Mouse (Mus musculus) lung, adult 2 months (tissue): Measurements from ENCODE around the gene Clec1a.

Source experiments
- CTCF ChIP-seq: fragments of 200-500 bp; IDR thresholded peaks from 2 replicates; pipeline ENCODE4 v1.5.1; 2011; ENCODE audit warnings: mild to moderate bottlenecking, low read length, control low read depth; ENCODE audit not compliant: insufficient read depth
- POLR2A ChIP-seq: fragments of 200-500 bp; IDR thresholded peaks from 2 replicates; pipeline ENCODE4 v1.6.1; 2011; ENCODE audit warnings: low read depth, mild to moderate bottlenecking, control low read depth, low read length, borderline replicate concordance; ENCODE audit errors: extremely low read depth

DNA sequence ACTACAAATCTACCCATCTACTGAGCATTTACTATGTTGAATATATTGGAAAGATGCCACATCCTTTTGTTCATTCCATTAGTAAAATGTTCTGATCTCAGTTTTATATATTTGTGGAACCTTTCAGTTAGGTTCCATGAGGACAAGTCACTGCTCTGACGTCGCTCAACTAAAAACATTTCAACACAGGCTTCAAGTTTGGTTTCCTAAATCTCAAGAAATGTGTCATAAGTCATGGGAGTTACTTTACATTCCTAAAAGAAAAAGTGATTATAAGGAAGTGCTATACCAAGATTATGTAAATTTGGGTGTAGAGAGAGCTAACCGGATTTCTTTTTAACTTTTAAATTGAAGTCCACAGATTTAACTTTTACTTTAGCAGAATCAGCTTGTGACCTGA lies 15.8 kb downstream of the Clec1a start:
- TF ChIP-seq CTCF (no peak), POLR2A (no peak)
